Mouse (Mus musculus) megakaryocyte-erythroid progenitor cell, adult 5-6 weeks (primary cell): ENCODE data around the gene Tbx21. TPM values are rescaled to one million over a fixed set of nuclear protein-coding genes. Genes with fewer than 3 reads are reported as not detected.
A peak's percentile ranks its signal among the peaks of the same experiment; 100 is the strongest.

Experiments used
- ATAC-seq: replicated peaks from 2 replicates; pipeline ENCODE4 v1.8.0; 2016; ENCODE audit warnings: mild to moderate bottlenecking, inconsistent platforms; ENCODE audit not compliant: severe bottlenecking, poor library complexity, low FRiP score, low TSS enrichment
- total RNA-seq, 2 experiments: library from RNA; stranded (forward) in 1 of 2; stranded (reverse) in 1 of 2; fragments of 200-1000, 215-1000 nt in 1 of 2; fragments of >200 nt in 1 of 2; fragmentation: Nextera tagmentation in 1 of 2; gene quantifications; 2 replicates each; pipeline ENCODE4 v1.2.3; 2014 to 2017

Gene Tbx21
- total RNA-seq, 2 experiments from 2014 or later = 0.61 to 0.96 TPM

- peak; percentile 53 for ATAC-seq
These were observed 64.8 kb downstream of the Tbx21 start, which contains the start of gene Osbpl7 for GRCm38 (mm10) chr11:97050216-97050943. Osbpl7 (plus strand) TSS chr11:97050628.

- no peak for ATAC-seq
These were observed 65.5 kb downstream of the Tbx21 start for GRCm38 (mm10) chr11:97049492-97050085.

- ATAC-seq = no peak
These were observed 67.0 kb downstream of the Tbx21 start for GRCm38 (mm10) chr11:97048090-97048650.

Other genes with a start within 250 kb of the Tbx21 start
- 31.9 and 56.8 TPM in 2 replicates for gene Cdk5rap3, start 198.8 kb downstream of the Tbx21 start, total RNA-seq (2014; fragmentation: Nextera tagmentation)
- 18.3 and 54.6 TPM in 2 replicates for gene Cdk5rap3, start 198.8 kb downstream of the Tbx21 start, total RNA-seq (2017)
- gene Prr15l, start 187.2 kb downstream of the Tbx21 start, total RNA-seq (2014; fragmentation: Nextera tagmentation) = not detected in 2 replicates
- not detected in 2 replicates for gene Prr15l, start 187.2 kb downstream of the Tbx21 start, total RNA-seq (2017)
- gene Pnpo, start 171.3 kb downstream of the Tbx21 start, total RNA-seq (2014; fragmentation: Nextera tagmentation) = 13.7 and 18.5 TPM in 2 replicates
- gene Pnpo, start 171.3 kb downstream of the Tbx21 start, total RNA-seq (2017) = 25.9 and 29.0 TPM in 2 replicates
- 15.5 and 16.1 TPM in 2 replicates for gene Sp2, start 132.4 kb downstream of the Tbx21 start, total RNA-seq (2014; fragmentation: Nextera tagmentation)
- 2.4 and 4.8 TPM in 2 replicates for gene Sp2, start 132.4 kb downstream of the Tbx21 start, total RNA-seq (2017)
- gene Sp6, start 101.9 kb downstream of the Tbx21 start, total RNA-seq (2014; fragmentation: Nextera tagmentation) = 0.28 TPM in 1 of 2 replicates, not detected in the other
- gene Sp6, start 101.9 kb downstream of the Tbx21 start, total RNA-seq (2017) = 0.38 TPM in 1 of 2 replicates, not detected in the other
- gene Scrn2, start 85.4 kb downstream of the Tbx21 start, total RNA-seq (2014; fragmentation: Nextera tagmentation) = 12.4 and 17.7 TPM in 2 replicates
- gene Scrn2, start 85.4 kb downstream of the Tbx21 start, total RNA-seq (2017) = 26.1 and 32.6 TPM in 2 replicates
- 1.7 TPM in 1 of 2 replicates, not detected in the other for gene Lrrc46, start 73.9 kb downstream of the Tbx21 start, total RNA-seq (2014; fragmentation: Nextera tagmentation)
- 0.11 TPM in 1 of 2 replicates, not detected in the other for gene Lrrc46, start 73.9 kb downstream of the Tbx21 start, total RNA-seq (2017)
- 38.6 and 49.6 TPM in 2 replicates for gene Mrpl10, start 73.8 kb downstream of the Tbx21 start, total RNA-seq (2014; fragmentation: Nextera tagmentation)
- 23.6 and 24.8 TPM in 2 replicates for gene Mrpl10, start 73.8 kb downstream of the Tbx21 start, total RNA-seq (2017)
- 14.2 and 15.0 TPM in 2 replicates for gene Osbpl7, start 64.7 kb downstream of the Tbx21 start, total RNA-seq (2014; fragmentation: Nextera tagmentation)
- 23.5 and 25.3 TPM in 2 replicates for gene Osbpl7, start 64.7 kb downstream of the Tbx21 start, total RNA-seq (2017)
- 0.89 TPM in 1 of 2 replicates, not detected in the other for gene Tbkbp1, start 36.2 kb upstream of the Tbx21 start, total RNA-seq (2014; fragmentation: Nextera tagmentation)
- gene Tbkbp1, start 36.2 kb upstream of the Tbx21 start, total RNA-seq (2017) = 0.23 TPM in 2 replicates
- gene Kpnb1, start 72.5 kb upstream of the Tbx21 start, total RNA-seq (2014; fragmentation: Nextera tagmentation) = 185 and 196 TPM in 2 replicates
- gene Kpnb1, start 72.5 kb upstream of the Tbx21 start, total RNA-seq (2017) = 436 and 446 TPM in 2 replicates
- gene Npepps, start 165.3 kb upstream of the Tbx21 start, total RNA-seq (2014; fragmentation: Nextera tagmentation) = 32.5 and 34.5 TPM in 2 replicates
- 19.8 and 25.0 TPM in 2 replicates for gene Npepps, start 165.3 kb upstream of the Tbx21 start, total RNA-seq (2017)
- 38.2 and 48.4 TPM in 2 replicates for gene Mrpl45, start 200.4 kb upstream of the Tbx21 start, total RNA-seq (2014; fragmentation: Nextera tagmentation)
- gene Mrpl45, start 200.4 kb upstream of the Tbx21 start, total RNA-seq (2017) = 23.2 and 34.7 TPM in 2 replicates
- gene Gpr179, start 236.7 kb upstream of the Tbx21 start, total RNA-seq (2014; fragmentation: Nextera tagmentation) = 0.05 TPM in 1 of 2 replicates, not detected in the other
- not detected in 2 replicates for gene Gpr179, start 236.7 kb upstream of the Tbx21 start, total RNA-seq (2017)
- gene Socs7, start 247.2 kb upstream of the Tbx21 start, total RNA-seq (2014; fragmentation: Nextera tagmentation) = 6.0 and 15.8 TPM in 2 replicates
- gene Socs7, start 247.2 kb upstream of the Tbx21 start, total RNA-seq (2017) = 9.0 and 11.8 TPM in 2 replicates